Mouse (Mus musculus) myocyte (in vitro differentiated cells): ENCODE data around the gene Ermap. TPM values are rescaled to one million over a fixed set of nuclear protein-coding genes. Genes with fewer than 3 reads are reported as not detected.

Experiments
- H3K27me3 ChIP-seq: one replicate; pipeline ENCODE4 v1.6.1; 2011; ENCODE audit not compliant: control insufficient read depth, insufficient read depth, insufficient read length
- H3K36me3 ChIP-seq: one replicate; pipeline ENCODE4 v1.6.1; 2011; ENCODE audit not compliant: control insufficient read depth, insufficient read depth
- H3K4me2 ChIP-seq: one replicate; pipeline ENCODE4 v1.6.1; 2011; ENCODE audit warnings: low read depth, control low read depth
- H3K4me3 ChIP-seq: one replicate; pipeline ENCODE4 v1.5.1; 2011; ENCODE audit warnings: mild to moderate bottlenecking, control low read depth, moderate library complexity
- H3K79me2 ChIP-seq: one replicate; pipeline ENCODE4 v1.6.1; 2011; ENCODE audit not compliant: control insufficient read depth, insufficient read depth
- H3ac ChIP-seq: one replicate; pipeline ENCODE4 v1.6.1; 2011; ENCODE audit not compliant: control insufficient read depth, insufficient read length
- CEBPB ChIP-seq: IDR thresholded peaks from 2 replicates; pipeline ENCODE4 v1.6.1; 2011; ENCODE audit warnings: mild to moderate bottlenecking, moderate library complexity; ENCODE audit not compliant: poor library complexity, insufficient read depth, severe bottlenecking
- E2F4 ChIP-seq: IDR thresholded peaks from one replicate; pipeline ENCODE4 v1.6.1; 2011; ENCODE audit warnings: mild to moderate bottlenecking, control low read depth, moderate library complexity; ENCODE audit not compliant: insufficient read depth
- MAX ChIP-seq: IDR thresholded peaks from one replicate; pipeline ENCODE4 v1.6.1; 2011; ENCODE audit warnings: low read depth, mild to moderate bottlenecking, control low read depth
- MYOD1 ChIP-seq, 3 experiments: IDR thresholded peaks; one replicate each; pipeline ENCODE4 v1.6.1; 2011; ENCODE audit warnings: control low read depth in 2 of 3, low read depth in 2 of 3, mild to moderate bottlenecking in 2 of 3, moderate library complexity in 1 of 3; ENCODE audit not compliant: insufficient read length in 2 of 3, control insufficient read depth in 1 of 3
- MYOG ChIP-seq, 3 experiments: IDR thresholded peaks; one replicate each; pipeline ENCODE4 v1.6.1; 2011; ENCODE audit warnings: control low read depth in 2 of 3, low read depth in 2 of 3, mild to moderate bottlenecking in 2 of 3; ENCODE audit not compliant: insufficient read length in 2 of 3, control insufficient read depth in 1 of 3, insufficient read depth in 1 of 3
- POLR2A ChIP-seq: IDR thresholded peaks from one replicate; pipeline ENCODE4 v1.6.1; 2011; ENCODE audit warnings: low read depth, mild to moderate bottlenecking, control low read depth, moderate library complexity; ENCODE audit not compliant: insufficient read length
- POLR2AphosphoS2 ChIP-seq: IDR thresholded peaks from one replicate; pipeline ENCODE4 v1.6.1; 2011; ENCODE audit warnings: low read depth, control low read depth; ENCODE audit not compliant: insufficient read length
- REST ChIP-seq: IDR thresholded peaks from one replicate; pipeline ENCODE4 v1.6.1; 2011; ENCODE audit warnings: mild to moderate bottlenecking, control low read depth, moderate library complexity; ENCODE audit not compliant: insufficient read depth, insufficient read length
- SRF ChIP-seq: IDR thresholded peaks from one replicate; pipeline ENCODE4 v1.6.1; 2011; ENCODE audit warnings: low read depth; ENCODE audit not compliant: control insufficient read depth, insufficient read length
- TCF12 ChIP-seq: IDR thresholded peaks from one replicate; pipeline ENCODE4 v1.6.1; 2011; ENCODE audit warnings: mild to moderate bottlenecking, control low read depth; ENCODE audit not compliant: poor library complexity, insufficient read depth, severe bottlenecking
- TCF3 ChIP-seq: IDR thresholded peaks from one replicate; pipeline ENCODE4 v1.6.1; 2011; ENCODE audit warnings: low read depth, control low read depth; ENCODE audit not compliant: insufficient read length
- USF1 ChIP-seq: IDR thresholded peaks from one replicate; pipeline ENCODE4 v1.6.1; 2011; ENCODE audit warnings: low read depth, mild to moderate bottlenecking, control low read depth, moderate library complexity
- polyA plus RNA-seq: library from polyadenylated mRNA; unstranded; fragments of >200 nt; fragmentation: generic; extraction: Trizol; gene quantifications from one replicate; pipeline ENCODE4 v1.2.1, GENCODE M21; 2012; ENCODE audit warnings: missing spikeins

The Ermap gene
- polyA plus RNA-seq, 1 experiment, result 0.13 TPM

GRCm38 (mm10) chr4:119172919-119173650, 16.7 kb downstream of the Ermap start:
- peak overlapping the region; percentile 76 for H3K4me3 ChIP-seq
- H3K4me2 ChIP-seq, result peak overlapping the region; percentile 93
- H3ac ChIP-seq, result peak overlapping the region; percentile 50
- peaks cover 7% of the 10 kb centered on the region for H3K79me2 ChIP-seq
- TF ChIP-seq SRF (no peak), USF1 (peak; percentile 32)
- no peaks in the 10 kb centered on the region for H3K36me3 ChIP-seq
- H3K27me3 ChIP-seq, result no peaks in the 10 kb centered on the region

GRCm38 (mm10) chr4:119167663-119168062, 22.1 kb downstream of the Ermap start:
- no peaks in the 10 kb centered on the region for H3K79me2 ChIP-seq
- no peak overlapping the region for H3ac ChIP-seq
- H3K36me3 ChIP-seq, result no peaks in the 10 kb centered on the region
- H3K4me3 ChIP-seq, result no peak overlapping the region
- H3K27me3 ChIP-seq, result no peaks in the 10 kb centered on the region
- no peak for TF ChIP-seq TCF3
- peak; percentile 44 for TF ChIP-seq USF1
- H3K4me2 ChIP-seq, result no peak overlapping the region

- H3K4me2 ChIP-seq, result no peak overlapping the region
- no peak overlapping the region for H3ac ChIP-seq
- no peaks in the 10 kb centered on the region for H3K36me3 ChIP-seq
- H3K4me3 ChIP-seq, result no peak overlapping the region
- TF ChIP-seq POLR2AphosphoS2 (no peak), MYOD1 (IDR thresholded peaks at IDR 0.05; ENCODE audit: control insufficient read depth in 1 of 3, insufficient read length in 2 of 3, low read depth in 2 of 3) (no peak), MAX (no peak), USF1 (no peak), TCF12 (no peak), MYOG (IDR thresholded peaks at IDR 0.05; ENCODE audit: control insufficient read depth in 1 of 3, insufficient read depth in 1 of 3, insufficient read length in 2 of 3, low read depth in 2 of 3) (no peak), E2F4 (no peak), CEBPB (no peak), TCF3 (no peak), REST (no peak), POLR2A (no peak), SRF (no peak)
- no peaks in the 10 kb centered on the region for H3K79me2 ChIP-seq
- no peaks in the 10 kb centered on the region for H3K27me3 ChIP-seq
Observed at GRCm38 (mm10) chr4:119167068-119167467, 22.7 kb downstream of the Ermap start.

- no peaks in the 10 kb centered on the region for H3K27me3 ChIP-seq
- H3ac ChIP-seq, result no peak overlapping the region
- H3K36me3 ChIP-seq, result no peaks in the 10 kb centered on the region
- no peaks in the 10 kb centered on the region for H3K79me2 ChIP-seq
- H3K4me2 ChIP-seq, result no peak overlapping the region
- no peak overlapping the region for H3K4me3 ChIP-seq
- no peak for TF ChIP-seq POLR2A
- no peak for TF ChIP-seq MAX
- TF ChIP-seq MYOG (IDR thresholded peaks at IDR 0.05; ENCODE audit: control insufficient read depth in 1 of 3, insufficient read depth in 1 of 3, insufficient read length in 2 of 3, low read depth in 2 of 3), result no peak
- no peak for TF ChIP-seq E2F4
- TF ChIP-seq TCF3, result no peak
- no peak for TF ChIP-seq TCF12
- no peak for TF ChIP-seq MYOD1 (IDR thresholded peaks at IDR 0.05; ENCODE audit: control insufficient read depth in 1 of 3, insufficient read length in 2 of 3, low read depth in 2 of 3)
- no peak for TF ChIP-seq SRF
- no peak for TF ChIP-seq CEBPB
- TF ChIP-seq POLR2AphosphoS2, result no peak
- no peak for TF ChIP-seq USF1
- TF ChIP-seq REST, result no peak
Observed at GRCm38 (mm10) chr4:119165916-119166315, 23.9 kb downstream of the Ermap start.

- Histone ChIP-seq H3ac (no peak overlapping the region), H3K4me2 (no peak overlapping the region), H3K27me3 (no peaks in the 10 kb centered on the region), H3K79me2 (no peaks in the 10 kb centered on the region), H3K36me3 (no peaks in the 10 kb centered on the region), H3K4me3 (no peak overlapping the region)
- no peak for TF ChIP-seq POLR2A
- no peak for TF ChIP-seq USF1
- no peak for TF ChIP-seq E2F4
- TF ChIP-seq POLR2AphosphoS2, result no peak
- no peak for TF ChIP-seq TCF12
- TF ChIP-seq MYOD1 (IDR thresholded peaks at IDR 0.05; ENCODE audit: control insufficient read depth in 1 of 3, insufficient read length in 2 of 3, low read depth in 2 of 3), result no peak
- TF ChIP-seq MAX, result no peak
Observed at GRCm38 (mm10) chr4:119162990-119163389, 26.8 kb downstream of the Ermap start.
